Mouse (Mus musculus) c-Kit-positive CD71-negative TER-119-negative erythroid progenitor cells, embryonic 14.5 days (primary cell): ENCODE measurements around the gene Ncaph2.

Experiments used
- DNase-seq: peaks from one replicate; pipeline ENCODE4 v3.0.0-alpha.2; 2013; ENCODE audit warnings: low read depth

The Ncaph2 gene

DNA sequence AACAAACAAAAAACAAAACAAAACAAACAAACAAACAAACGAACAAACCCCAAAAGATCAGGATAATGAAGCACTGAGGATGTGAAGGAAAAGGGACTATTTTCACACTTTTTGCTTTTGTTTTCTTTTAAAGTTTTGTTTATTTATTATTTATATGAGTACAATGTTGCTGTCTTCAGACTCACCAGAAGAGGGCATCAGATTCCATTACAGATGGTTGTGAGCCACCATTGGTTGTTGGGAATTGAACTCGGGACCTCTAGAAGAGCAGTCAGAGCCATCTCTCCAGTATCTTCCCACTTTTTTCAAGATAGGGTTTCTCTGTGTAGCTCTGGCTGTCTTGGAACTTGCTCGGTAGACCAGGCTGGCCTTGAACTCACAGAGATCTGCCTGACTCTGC, 12.2 kb upstream of the Ncaph2 start:
- no peak for DNase-seq

- no peak for DNase-seq
These were observed 5.1 kb upstream of the Ncaph2 start for GRCm38 (mm10) chr15:89350447-89350846.

- no peak for DNase-seq
These were observed 4.2 kb upstream of the Ncaph2 start for GRCm38 (mm10) chr15:89351302-89351701.

DNA sequence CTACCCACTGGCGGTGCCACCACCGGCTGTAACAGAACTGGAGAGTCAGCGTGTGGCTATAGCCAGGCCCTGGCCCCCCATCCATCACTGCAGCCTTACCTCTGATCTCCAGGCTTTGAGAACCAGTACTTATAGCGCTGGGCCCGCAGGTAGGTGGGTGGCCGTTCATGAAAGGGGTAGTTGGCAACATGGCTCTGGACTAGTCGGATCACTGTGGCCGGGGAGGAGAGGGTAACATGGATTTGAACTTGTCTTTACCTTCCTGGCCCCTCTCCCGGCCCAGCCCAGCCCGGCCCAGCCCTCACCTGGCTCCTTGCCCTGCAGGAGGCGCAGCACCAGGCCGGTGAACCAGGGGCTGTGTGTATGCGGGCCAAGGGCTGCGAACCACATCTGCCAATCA, 3.5 kb upstream of the Ncaph2 start:
- DNase-seq = no peak

DNA sequence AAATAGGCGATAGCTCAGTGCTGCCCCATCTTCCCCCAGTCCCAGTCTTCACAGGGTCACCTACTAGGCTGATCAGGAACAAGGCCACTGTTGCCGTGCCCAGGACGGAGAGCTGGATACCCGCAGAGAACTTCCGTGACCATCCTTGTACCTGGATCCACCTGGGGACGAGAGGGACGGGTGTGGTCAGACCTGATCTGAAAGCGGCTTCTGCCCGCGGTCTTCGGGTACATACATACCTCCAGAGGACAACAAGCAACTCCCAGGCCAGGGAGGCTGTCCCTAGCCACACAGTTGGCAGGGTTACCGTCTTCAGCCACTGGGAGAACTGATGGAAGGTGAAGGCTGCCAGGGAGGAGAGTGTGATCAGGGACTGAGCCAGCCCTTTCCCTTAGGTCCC, 2.7 kb upstream of the Ncaph2 start:
- DNase-seq = no peak

- DNase-seq = no peak
These were observed 1.7 kb upstream of the Ncaph2 start for GRCm38 (mm10) chr15:89353837-89354236.

GRCm38 (mm10) chr15:89354455-89354854, 1.1 kb upstream of the Ncaph2 start:
- no peak for DNase-seq

DNA sequence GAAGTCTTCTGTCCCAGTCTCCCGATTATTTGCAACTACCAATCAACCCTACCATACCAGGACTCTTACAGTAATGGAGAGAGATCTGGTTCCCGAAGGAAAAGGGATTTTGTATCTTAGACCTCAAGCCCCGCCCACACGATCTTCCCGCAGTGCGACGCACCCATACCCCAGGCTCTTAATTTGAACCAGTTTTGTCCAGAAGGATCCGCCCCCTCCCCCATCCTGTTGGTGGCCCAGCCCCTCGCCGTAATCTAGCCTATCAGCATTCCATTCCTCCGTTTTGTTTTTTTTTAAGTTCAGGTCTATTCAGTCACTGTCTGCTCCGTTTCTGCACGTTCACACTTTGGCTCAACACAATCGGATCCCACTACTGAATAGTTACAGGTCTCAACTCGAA, 853 bp downstream of the Ncaph2 start:
- peak; percentile 86 for DNase-seq

DNA sequence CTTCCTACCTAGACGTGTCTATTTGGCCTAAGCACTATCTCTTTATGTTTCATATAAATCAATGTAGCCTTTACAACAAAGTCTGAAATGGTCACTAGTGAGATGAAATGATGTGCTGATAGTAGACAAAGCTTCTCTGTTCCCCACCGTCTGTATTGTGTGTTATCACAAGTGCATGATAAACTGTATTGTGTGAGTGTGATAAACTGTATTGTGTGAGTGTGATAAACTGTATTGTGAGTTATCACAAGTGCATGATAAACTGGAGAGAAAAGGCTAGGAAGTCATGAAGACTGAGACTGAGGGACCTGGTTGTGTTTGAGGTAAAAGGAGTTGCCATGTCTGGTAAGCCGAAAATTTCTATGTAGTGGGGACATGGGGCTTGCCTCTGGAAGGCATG, 3.3 kb downstream of the Ncaph2 start:
- DNase-seq = no peak

DNA sequence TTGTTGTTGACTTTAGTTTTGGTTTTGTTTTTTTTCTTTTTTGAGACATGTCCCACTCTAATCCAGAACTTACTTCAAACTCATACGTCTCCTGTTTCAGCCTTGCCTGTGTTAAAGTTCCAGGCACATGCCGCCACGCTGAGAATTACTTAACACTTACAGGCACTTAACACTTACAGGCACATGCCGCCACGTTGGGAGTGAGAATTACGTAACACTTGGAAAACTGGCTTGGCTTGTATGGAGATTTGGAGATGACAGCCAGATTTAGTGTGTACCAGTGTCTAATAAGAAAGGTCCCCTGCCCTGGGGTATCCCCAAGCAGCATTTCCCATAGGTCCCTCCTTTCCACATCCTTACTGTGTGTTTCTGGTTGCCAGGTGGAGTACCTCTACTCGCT, 7.5 kb downstream of the Ncaph2 start:
- DNase-seq = no peak

DNA sequence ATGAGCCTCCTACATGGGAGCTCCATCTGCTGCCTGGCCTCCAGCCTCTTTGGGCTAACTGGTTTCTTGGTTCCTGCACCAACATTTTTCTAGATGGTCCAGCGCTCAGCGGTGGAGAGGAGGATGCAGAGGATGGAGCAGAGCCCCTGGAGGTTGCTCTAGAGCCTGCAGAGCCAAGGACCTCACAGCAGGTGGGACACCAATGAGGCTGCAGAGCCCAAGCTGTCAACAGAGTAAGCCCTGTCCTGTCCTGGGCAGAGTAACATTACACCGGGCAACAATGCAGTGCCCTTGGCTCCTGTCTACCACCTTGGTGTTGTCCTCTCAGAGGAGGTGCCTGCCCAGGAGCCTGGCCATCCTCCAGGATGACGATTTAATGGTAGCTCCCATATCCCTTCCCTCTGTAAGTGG, 9.6 kb downstream of the Ncaph2 start:
- no peak for DNase-seq

DNA sequence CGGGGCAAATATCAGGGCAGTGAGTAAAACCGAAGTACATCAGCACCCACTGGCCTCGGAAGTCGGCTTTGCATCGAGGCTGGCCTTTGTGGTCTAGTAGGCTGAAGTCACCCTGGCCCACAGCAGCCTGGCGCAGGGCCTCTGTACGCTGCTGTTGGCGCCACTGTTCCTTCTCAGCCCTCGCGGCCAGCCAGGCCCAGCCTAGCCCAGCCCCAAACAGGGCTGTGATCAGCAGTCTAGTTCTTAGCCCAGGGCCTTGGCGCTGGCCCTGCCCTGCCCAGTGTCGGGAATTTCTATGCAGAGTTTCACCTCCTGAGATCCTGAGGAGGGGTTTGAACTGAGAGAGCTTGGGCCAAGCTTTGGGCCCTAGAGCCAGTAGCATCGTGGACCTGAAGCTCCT, 16.5 kb downstream of the Ncaph2 start:
- DNase-seq = no peak

DNA sequence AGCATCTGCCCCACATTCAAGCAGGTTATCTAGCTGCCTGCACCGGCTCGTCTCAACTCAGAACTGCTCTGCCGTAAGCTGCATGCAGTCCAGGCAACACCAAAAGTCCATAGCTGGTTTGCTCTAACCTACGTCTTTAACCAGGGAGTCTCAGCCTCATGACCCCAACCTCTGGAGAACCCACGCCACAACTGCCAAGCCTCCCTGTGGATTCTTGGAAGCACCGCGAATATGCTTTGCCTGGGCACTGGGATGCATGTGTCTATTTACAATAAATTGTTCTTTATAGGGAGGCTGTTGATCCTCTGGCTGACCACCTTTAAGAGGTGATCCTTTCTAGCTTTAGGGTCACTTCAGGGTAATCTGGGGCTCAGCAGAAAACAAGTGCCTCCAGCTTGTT, 17.0 kb downstream of the Ncaph2 start:
- DNase-seq = no peak

DNA sequence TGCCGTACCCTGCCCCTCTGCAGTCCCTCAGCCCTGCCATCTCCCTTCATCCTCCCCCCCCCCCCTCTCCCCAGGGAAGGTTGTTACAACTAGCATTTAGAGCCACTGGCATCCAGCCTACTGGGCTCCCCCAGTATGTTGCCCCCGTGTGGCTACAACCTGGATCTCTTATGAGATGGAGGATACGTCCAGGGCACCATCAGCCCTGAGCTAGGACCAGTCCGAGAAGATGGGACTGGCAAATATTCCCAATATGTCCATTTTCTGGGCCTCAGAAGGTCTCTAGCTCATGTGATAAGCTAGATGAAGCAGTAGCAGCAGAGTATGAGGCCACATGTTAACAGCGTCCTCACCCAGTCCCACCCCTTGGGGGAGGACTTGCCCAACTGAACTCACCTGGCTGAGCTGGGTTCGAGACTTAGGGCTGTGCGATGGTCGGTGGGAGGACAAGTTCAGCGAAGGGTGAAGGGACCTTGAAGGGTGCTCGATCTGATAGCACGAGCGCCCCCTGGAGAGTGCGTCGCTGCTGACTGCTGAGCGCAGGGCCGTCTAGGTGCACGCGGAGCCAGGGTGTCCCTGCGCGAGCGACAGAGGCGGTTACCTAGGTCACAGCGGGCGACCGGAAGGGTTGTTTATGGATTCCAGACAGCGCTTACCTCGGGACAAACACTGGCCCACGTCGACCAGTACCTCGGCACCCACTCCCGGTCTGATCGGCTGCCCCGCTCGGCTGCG, 17.7 kb downstream of the Ncaph2 start:
- peak; percentile 81 for DNase-seq

DNA sequence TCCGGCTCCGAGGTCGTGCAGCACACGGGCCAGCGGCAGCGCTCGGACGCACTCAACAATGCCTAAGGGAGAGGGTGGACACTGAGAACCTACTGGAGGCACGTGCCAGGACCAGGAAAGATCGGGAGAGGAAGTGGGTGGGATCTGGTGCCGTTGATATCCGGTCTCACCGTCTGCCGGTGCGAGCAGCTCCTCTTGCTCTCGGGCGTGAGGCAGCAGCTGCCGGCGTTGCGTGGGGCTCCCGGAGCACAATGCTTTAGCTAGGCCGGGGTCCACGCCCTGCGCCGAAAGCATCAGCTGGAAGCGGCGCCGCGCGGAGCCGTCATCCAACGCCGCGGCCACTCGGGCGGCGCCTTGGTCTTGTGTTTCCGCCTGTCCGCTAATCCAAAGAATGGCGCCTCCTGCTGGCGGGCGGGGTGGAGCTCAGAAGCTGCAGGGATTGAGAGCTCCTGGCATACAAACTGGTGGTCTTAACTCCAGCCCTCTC, 18.3 kb downstream of the Ncaph2 start, which contains the start of gene Sco2:
Sco2 (minus strand) TSS at position 85 of the 487 bp plus-strand sequence.
- peak; percentile 84 for DNase-seq

- no peak for DNase-seq
These were observed 18.8 kb downstream of the Ncaph2 start for GRCm38 (mm10) chr15:89374340-89374739.

DNA sequence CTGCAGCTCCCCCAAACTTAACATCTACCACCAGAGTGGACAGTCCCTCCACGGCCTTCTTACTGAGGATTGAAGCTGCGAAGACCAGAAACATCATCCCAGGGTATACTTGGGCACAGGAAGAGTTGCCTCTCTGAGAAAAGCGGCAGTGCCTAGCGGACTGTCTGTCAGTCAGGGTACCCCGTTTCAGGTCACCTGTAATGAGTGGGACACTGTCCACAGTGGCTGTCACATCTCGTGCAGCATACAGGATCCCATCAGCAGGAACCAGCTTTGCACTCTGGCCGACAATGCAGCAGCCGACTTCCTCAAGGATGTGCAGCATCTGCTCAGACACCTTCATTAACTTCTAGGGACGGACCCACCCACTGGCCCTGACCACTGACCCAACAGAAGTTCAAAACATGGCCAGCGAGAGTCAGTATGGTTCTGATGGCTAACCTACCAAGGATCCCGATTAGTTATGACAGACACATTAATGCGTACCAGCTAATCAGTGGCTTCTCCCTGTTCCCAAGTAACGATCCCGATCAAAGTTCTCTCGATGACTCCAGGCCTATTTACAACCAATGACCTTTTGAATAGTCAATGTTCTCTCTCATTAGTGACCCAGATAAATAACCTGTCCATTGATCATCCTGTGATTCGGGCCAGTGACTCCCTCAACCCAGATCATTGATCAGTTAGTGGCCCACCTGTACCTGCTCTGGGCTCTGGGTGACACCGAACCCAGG, 19.4 kb downstream of the Ncaph2 start:
- no peak for DNase-seq

GRCm38 (mm10) chr15:89376040-89376439, 20.5 kb downstream of the Ncaph2 start:
- no peak for DNase-seq

- no peak for DNase-seq
These were observed 21.4 kb downstream of the Ncaph2 start, which contains the start of gene Tymp for GRCm38 (mm10) chr15:89376957-89377356. Tymp (minus strand) TSS chr15:89377039.

DNA sequence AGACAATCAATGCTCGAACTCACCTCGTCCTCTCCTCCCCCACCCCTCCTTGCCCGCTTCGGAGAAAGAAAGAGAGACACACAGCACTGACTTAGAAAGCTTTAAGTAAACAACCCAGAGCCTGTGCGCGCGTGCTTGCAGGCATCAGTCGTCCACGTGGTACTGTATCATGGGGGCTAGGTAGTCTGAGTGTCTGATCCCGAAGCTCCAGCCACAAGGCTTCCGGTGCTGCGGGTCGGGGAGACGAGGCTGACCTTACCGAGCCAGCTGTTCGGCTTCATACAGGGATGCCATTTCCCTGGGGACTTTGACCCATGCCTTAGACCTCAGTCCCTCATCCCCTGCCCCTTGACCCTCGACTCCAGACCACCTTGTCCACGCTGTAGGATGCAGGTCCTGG, 21.8 kb downstream of the Ncaph2 start:
- no peak for DNase-seq

DNA sequence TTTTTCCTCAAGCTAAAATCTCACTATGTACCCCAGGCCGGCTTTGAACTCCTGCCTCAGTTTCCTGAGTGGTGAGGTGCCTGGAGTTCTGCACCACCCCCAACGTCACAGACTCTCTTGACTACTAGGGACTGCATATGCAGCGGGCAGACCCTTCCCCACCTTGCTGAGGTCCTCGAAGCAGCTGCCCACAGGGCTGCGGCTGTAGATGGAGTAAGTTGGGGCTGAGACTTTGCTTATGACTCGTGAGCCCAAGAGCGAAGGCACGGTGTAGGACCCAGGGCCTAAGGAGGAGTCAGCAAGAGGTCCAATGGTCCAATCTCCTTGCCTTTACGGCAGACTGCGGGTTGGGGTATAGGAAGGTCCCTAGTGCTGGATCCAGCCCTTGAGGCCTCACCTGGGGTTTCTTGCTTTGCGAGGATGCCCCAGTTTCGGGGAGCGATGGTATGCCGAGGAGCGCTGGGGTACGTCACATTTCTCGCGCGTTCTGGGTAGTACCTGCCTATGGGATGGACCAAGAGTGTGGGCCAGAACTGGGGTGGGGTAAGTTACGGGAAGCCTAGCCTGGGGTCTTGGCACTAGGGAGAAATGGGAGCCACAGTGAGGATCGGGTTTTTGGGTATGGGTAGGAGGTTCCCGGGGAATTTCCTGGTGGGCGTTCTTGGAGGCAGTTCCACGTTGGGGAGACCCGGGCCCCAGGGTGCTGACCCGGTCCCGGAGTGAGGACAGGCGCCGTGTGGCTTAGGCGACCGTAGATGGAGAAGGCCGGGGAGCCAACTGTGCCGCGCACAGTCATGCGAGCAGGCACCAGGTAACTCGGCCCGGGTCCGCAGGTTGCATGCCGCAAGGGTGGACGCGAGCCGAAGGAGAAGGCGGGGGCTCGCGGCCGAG, 22.7 kb downstream of the Ncaph2 start:
- no peak for DNase-seq

DNA sequence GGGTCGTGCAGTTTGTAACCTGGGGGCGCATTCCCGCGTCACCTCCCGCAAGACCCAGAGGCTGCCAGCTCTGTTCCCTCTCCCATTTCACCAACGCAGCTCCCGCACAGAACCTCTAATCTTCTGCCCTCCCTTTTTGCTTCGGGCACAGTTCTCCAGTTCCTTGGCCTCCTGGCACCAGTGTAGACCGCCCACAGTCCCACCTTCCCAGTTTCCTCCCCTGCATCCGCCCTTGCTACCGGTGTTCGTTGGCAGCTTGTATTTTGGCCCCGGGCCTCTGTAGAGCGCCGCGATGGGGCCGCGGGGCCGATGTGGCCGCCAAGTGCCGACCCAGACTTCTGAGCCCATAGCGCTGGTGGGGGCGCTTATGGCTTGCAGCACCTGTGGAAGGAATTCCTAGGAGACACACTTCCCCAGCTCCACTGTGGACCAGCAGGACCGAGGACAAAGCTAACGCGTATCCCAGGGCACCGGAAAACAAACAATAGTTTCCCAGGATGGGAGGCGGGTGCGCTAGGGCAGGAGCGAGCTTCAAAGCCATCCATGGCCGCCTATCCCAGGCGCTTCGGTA, 23.4 kb downstream of the Ncaph2 start, which contains the start of gene Odf3b:
Odf3b (minus strand) TSS at position 452 of the 571 bp plus-strand sequence.
- DNase-seq = no peak
